Mouse (Mus musculus) testis, postnatal 14 days (tissue): ENCODE results near the gene Maoa.

Experiments used
- DNase-seq: peaks from one replicate; pipeline ENCODE4 v3.0.0; 2021; ENCODE audit warnings: low spot score

Gene Maoa

GRCm38 (mm10) chrX:16619034-16619929 lies at the start of gene Maoa:
Maoa (plus strand) TSS chrX:16619698.
- peak; percentile 58 for DNase-seq

- peak; percentile 89 for DNase-seq
Observed at GRCm38 (mm10) chrX:16618225-16619033, 1.1 kb upstream of the Maoa start.

GRCm38 (mm10) chrX:16656511-16656910 lies 37.0 kb downstream of the Maoa start:
- DNase-seq = no peak

GRCm38 (mm10) chrX:16706094-16706493 lies 86.6 kb downstream of the Maoa start:
- DNase-seq = no peak

- DNase-seq = no peak
Observed at GRCm38 (mm10) chrX:16714033-16714432, 94.5 kb downstream of the Maoa start.
